Mouse (Mus musculus): ENCODE data around the gene Oaz3.

Oaz3 gene

DNA sequence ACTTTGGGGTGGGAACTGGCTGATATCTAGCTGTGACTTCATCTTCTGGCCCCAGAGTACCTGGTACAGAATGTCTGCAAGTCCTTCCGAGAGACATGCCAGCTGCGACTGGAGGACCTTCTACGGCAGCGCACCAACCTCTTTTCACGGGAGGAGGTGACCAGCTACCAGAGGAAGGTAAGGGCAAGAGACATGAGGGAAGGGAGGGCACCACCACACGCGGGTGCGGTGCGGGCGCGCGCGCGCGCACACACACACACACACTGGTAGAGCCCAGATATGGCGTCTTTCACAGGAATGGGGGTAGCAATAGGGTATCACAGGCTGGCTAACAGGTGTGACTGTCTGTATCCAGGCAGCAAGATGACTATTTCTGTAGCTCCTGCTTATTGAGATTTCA lies 54.3 kb downstream of the Oaz3 start:
- DNase-seq (ENCODE audit: extremely low spot score, low spot score), result no peak

- DNase-seq (ENCODE audit: extremely low spot score, low spot score), result no peak
Measured at GRCm38 (mm10) chr3:94388047-94388446, 55.7 kb downstream of the Oaz3 start.

- no peak for DNase-seq (ENCODE audit: extremely low spot score, low spot score)
Measured at GRCm38 (mm10) chr3:94387391-94387790, 56.3 kb downstream of the Oaz3 start.

- no peak for DNase-seq (ENCODE audit: extremely low spot score, low spot score)
Measured at GRCm38 (mm10) chr3:94386671-94387070, 57.0 kb downstream of the Oaz3 start.

- no peak for DNase-seq (ENCODE audit: extremely low spot score, low spot score)
Measured at GRCm38 (mm10) chr3:94383476-94383875, 60.2 kb downstream of the Oaz3 start.

All from neural tube, embryonic 10.5 days (tissue).